Mouse (Mus musculus): ENCODE data around the gene A930017K11Rik. TPM values are rescaled to one million over a fixed set of nuclear protein-coding genes. Genes with fewer than 3 reads are reported as not detected.

The A930017K11Rik gene
- polyA plus RNA-seq, 1 experiment, result 7.2 TPM

DNA sequence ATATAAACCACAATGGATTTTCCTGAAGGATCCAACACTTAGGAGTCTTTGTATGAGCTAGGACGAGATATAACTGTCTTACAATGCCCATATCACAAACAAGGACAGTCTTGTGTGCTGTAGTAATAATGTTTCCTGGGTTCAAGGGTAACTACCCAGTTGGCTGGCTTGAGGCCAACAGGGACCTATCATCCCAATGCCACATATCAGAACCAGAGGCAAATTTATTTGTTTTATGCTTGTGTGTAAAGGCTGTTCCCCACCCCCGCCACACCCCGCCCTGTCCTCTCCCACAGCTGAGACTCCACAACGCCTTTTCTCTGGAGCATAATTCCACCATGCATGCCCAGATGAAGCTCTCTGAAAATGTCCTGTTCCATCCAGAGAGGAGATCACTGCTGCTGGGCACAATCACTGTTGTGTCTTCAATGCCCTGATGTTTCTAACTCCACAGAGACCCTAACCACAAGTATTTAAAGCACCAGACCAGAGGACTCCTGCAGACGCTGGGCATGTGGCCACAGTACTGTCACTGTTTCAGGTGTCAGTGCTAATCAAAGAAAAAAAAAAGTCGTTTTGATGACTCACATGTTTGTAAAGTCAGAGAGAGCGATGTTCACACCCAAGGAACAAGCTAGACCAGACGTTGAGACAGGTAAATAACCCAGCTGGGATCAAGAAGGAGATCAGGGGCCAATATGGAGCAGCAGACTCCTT is 35.3 kb downstream of the A930017K11Rik start:
- Histone ChIP-seq H3K4me3 (ENCODE audit: insufficient read depth, low read depth, low read length) (no peak overlapping the region), H3K27ac (ENCODE audit: insufficient read depth, low read depth, low read length) (no peak overlapping the region), H3K27me3 (replicated peaks; ENCODE audit: control insufficient read depth, insufficient read depth, low read length) (no peaks in the 10 kb centered on the region), H3K4me1 (ENCODE audit: control insufficient read depth, insufficient read depth, low read length) (peaks cover 23% of the 10 kb centered on the region), H3K36me3 (ENCODE audit: control insufficient read depth, insufficient read depth, low read length) (no peaks in the 10 kb centered on the region)
- TF ChIP-seq CTCF (conservative IDR thresholded peaks at IDR 0.05; ENCODE audit: insufficient read depth, insufficient read length, low read depth, low read length), result no peak
- no peak for TF ChIP-seq POLR2A (IDR thresholded peaks at IDR 0.05; ENCODE audit: low read depth, low read length)
- DNase-seq, result no peak
- 73% methylated on average over 8 of the region's 8 CpGs for WGBS

DNA sequence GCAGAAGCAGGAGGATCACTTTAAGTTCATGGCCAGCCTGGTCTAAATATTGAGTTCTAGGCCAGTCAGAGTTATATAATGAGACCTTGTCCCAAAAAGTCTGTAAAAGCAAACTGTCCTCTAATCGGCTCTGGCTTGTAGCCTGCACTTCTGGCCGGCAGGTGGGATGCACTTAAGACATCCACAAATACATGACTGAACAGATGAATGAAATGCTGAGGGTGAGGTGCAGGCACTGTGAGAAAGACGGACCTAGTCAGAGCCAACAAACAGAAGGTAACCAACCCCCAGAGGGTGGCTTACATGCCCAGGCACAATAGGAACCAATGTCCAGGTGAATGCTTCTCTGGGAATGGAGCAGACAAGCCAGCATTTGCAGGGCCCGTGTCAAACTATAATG is 38.1 kb downstream of the A930017K11Rik start:
- Histone ChIP-seq H3K27me3 (replicated peaks; ENCODE audit: control insufficient read depth, insufficient read depth, low read length) (no peaks in the 10 kb centered on the region), H3K4me1 (ENCODE audit: control insufficient read depth, insufficient read depth, low read length) (peaks cover 30% of the 10 kb centered on the region), H3K36me3 (ENCODE audit: control insufficient read depth, insufficient read depth, low read length) (no peaks in the 10 kb centered on the region), H3K27ac (ENCODE audit: insufficient read depth, low read depth, low read length) (peak overlapping the region; percentile 43), H3K4me3 (ENCODE audit: insufficient read depth, low read depth, low read length) (no peak overlapping the region)
- no peak for DNase-seq
- TF ChIP-seq POLR2A (IDR thresholded peaks at IDR 0.05; ENCODE audit: low read depth, low read length), result no peak
- no peak for TF ChIP-seq CTCF (conservative IDR thresholded peaks at IDR 0.05; ENCODE audit: insufficient read depth, insufficient read length, low read depth, low read length)
- WGBS, result 66% methylated on average over 4 of the region's 4 CpGs

DNA sequence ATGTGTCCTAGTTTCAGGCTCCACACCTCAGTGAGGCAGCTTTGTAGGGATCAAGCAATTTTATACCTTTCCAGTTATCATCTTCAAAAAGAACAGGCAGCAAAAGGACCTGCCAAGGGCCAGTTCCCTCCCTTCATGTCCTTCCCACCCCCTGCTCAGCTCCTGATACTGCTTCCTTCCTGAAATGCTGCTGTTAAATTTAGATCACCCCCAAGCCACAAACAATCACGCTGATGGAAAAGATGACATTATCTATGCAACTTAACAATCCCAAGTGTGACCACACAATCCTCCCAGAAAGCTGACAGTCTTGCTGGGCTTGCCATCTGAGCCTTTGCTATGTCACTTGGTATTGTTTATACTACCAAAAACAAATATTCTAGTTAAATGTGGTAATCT is 38.5 kb downstream of the A930017K11Rik start:
- H3K27me3 ChIP-seq (replicated peaks; ENCODE audit: control insufficient read depth, insufficient read depth, low read length), result no peaks in the 10 kb centered on the region
- peaks cover 30% of the 10 kb centered on the region for H3K4me1 ChIP-seq (ENCODE audit: control insufficient read depth, insufficient read depth, low read length)
- 38% methylated on average over 1 of the region's 1 CpGs for WGBS
- TF ChIP-seq CTCF (conservative IDR thresholded peaks at IDR 0.05; ENCODE audit: insufficient read depth, insufficient read length, low read depth, low read length) (no peak), POLR2A (IDR thresholded peaks at IDR 0.05; ENCODE audit: low read depth, low read length) (no peak)
- no peak overlapping the region for H3K4me3 ChIP-seq (ENCODE audit: insufficient read depth, low read depth, low read length)
- no peaks in the 10 kb centered on the region for H3K36me3 ChIP-seq (ENCODE audit: control insufficient read depth, insufficient read depth, low read length)
- H3K27ac ChIP-seq (ENCODE audit: insufficient read depth, low read depth, low read length), result peak overlapping the region; percentile 86
- peak; percentile 46 for DNase-seq

DNA sequence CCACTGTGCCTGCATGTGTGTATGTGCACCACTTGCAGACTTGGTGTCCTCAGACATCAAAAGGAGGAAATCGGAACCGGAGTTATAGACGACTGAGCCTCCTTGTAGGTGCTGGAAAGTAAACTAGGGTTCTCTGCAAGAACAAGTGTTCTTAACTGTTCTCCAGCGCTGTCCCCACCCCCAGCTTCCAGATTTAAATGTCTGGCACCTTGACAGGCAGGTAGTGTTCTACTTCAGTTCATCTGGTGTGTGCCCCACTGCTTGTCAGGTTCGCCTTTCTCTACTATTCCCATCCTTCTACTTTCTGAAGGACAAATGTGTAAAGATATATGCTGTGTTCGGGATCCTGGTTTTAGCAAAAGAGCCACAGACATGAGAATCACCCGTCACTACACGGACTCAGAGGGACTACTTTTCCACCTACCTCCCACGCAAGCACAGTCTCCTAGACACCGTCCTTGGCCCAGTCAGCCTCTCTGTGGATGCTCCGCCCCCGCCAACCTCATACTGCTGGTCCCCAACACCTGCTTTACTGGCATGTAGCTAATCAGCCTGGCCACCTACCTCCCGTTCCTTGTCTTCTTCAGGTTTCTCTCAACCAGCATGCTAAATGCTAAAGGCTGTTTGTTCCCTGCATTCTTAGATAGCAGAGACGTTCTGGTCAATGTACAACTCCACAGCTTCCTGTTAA is 39.0 kb downstream of the A930017K11Rik start:
- WGBS, result 47% methylated on average over 14 of the region's 14 CpGs
- Histone ChIP-seq H3K4me3 (ENCODE audit: insufficient read depth, low read depth, low read length) (peak overlapping the region; percentile 20; the same call in 1 of the 2 replicates), H3K4me1 (ENCODE audit: control insufficient read depth, insufficient read depth, low read length) (peaks cover 25% of the 10 kb centered on the region), H3K36me3 (ENCODE audit: control insufficient read depth, insufficient read depth, low read length) (no peaks in the 10 kb centered on the region), H3K27me3 (replicated peaks; ENCODE audit: control insufficient read depth, insufficient read depth, low read length) (no peaks in the 10 kb centered on the region), H3K27ac (ENCODE audit: insufficient read depth, low read depth, low read length) (peak overlapping the region; percentile 86)
- DNase-seq, result peak; percentile 54
- TF ChIP-seq POLR2A (IDR thresholded peaks at IDR 0.05; ENCODE audit: low read depth, low read length) (no peak), CTCF (conservative IDR thresholded peaks at IDR 0.05; ENCODE audit: insufficient read depth, insufficient read length, low read depth, low read length) (no peak)

DNA sequence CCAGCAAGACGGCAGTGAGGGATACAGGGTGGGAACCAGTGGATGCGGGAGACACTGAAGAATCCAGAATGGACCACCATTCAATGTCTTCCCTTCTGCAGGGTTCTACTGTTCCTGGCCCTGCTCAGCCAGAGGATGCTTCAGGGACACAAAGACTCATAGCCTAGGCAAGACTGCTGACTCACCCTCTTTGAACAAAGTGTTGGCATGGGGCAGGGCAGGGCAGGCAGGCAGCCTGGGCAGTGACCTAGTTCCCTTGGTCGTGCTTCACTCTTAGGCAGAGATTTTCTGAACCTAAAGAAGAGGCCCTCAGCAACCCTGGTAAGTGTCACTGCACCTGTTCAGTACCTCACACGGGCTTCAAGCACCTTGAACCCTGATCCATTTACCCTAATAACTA is 40.5 kb downstream of the A930017K11Rik start:
- TF ChIP-seq POLR2A (IDR thresholded peaks at IDR 0.05; ENCODE audit: low read depth, low read length) (no peak), CTCF (conservative IDR thresholded peaks at IDR 0.05; ENCODE audit: insufficient read depth, insufficient read length, low read depth, low read length) (no peak)
- Histone ChIP-seq H3K36me3 (ENCODE audit: control insufficient read depth, insufficient read depth, low read length) (no peaks in the 10 kb centered on the region), H3K4me1 (ENCODE audit: control insufficient read depth, insufficient read depth, low read length) (peaks cover 25% of the 10 kb centered on the region), H3K27me3 (replicated peaks; ENCODE audit: control insufficient read depth, insufficient read depth, low read length) (no peaks in the 10 kb centered on the region), H3K27ac (ENCODE audit: insufficient read depth, low read depth, low read length) (no peak overlapping the region), H3K4me3 (ENCODE audit: insufficient read depth, low read depth, low read length) (no peak overlapping the region)
- peak; percentile 63 for DNase-seq
- WGBS, result 64% methylated on average over 4 of the region's 4 CpGs

DNA sequence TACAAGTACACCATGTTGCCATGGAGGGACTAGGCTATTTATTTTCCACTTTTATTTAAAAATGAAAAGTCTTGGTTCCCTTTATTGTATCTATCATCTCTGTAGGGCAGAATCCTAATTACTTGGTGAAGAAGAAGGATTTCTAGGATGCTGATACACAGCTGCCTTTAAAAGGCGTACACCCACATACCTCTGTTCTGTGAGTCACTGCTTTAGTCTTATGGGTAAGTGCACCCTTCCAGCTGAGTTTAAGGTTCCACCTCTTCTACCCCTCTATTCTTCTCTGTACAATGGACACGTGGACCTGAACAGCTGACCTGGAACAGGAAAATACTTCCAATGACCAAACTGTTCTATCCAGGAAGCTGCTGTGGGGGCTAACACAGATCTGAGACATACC is 44.7 kb downstream of the A930017K11Rik start:
- DNase-seq, result no peak
- H3K4me3 ChIP-seq (ENCODE audit: insufficient read depth, low read depth, low read length), result no peak overlapping the region
- TF ChIP-seq CTCF (conservative IDR thresholded peaks at IDR 0.05; ENCODE audit: insufficient read depth, insufficient read length, low read depth, low read length) (no peak), POLR2A (IDR thresholded peaks at IDR 0.05; ENCODE audit: low read depth, low read length) (no peak)
- no peaks in the 10 kb centered on the region for H3K27me3 ChIP-seq (replicated peaks; ENCODE audit: control insufficient read depth, insufficient read depth, low read length)
- H3K4me1 ChIP-seq (ENCODE audit: control insufficient read depth, insufficient read depth, low read length), result peaks cover 10% of the 10 kb centered on the region
- no peak overlapping the region for H3K27ac ChIP-seq (ENCODE audit: insufficient read depth, low read depth, low read length)
- no peaks in the 10 kb centered on the region for H3K36me3 ChIP-seq (ENCODE audit: control insufficient read depth, insufficient read depth, low read length)
- WGBS, result 82% methylated on average over 2 of the region's 2 CpGs

DNA sequence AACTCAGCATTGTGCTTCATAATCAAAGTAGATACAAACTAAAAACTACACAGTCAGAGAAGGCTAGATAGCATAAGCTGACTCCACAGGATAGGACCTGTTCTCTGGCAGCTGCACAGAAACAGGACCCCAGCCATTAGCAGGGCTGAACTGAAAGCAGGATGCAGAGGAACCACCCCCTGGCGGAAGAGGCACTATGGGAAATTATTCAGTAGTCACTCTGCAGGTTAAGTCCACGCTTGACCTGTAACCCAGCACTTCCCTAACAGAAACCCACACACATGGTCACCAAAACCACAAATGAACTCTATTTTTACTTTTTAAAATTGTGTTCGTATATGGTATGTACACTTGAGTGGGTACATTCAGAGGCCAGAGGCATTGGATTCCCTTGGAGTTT is 49.3 kb downstream of the A930017K11Rik start:
- Histone ChIP-seq H3K27me3 (replicated peaks; ENCODE audit: control insufficient read depth, insufficient read depth, low read length) (no peaks in the 10 kb centered on the region), H3K27ac (ENCODE audit: insufficient read depth, low read depth, low read length) (no peak overlapping the region), H3K36me3 (ENCODE audit: control insufficient read depth, insufficient read depth, low read length) (no peaks in the 10 kb centered on the region), H3K4me1 (ENCODE audit: control insufficient read depth, insufficient read depth, low read length) (no peaks in the 10 kb centered on the region), H3K4me3 (ENCODE audit: insufficient read depth, low read depth, low read length) (no peak overlapping the region)
- DNase-seq, result no peak
- WGBS, result 90% methylated on average over 3 of the region's 3 CpGs
- TF ChIP-seq CTCF (conservative IDR thresholded peaks at IDR 0.05; ENCODE audit: insufficient read depth, insufficient read length, low read depth, low read length), result no peak
- no peak for TF ChIP-seq POLR2A (IDR thresholded peaks at IDR 0.05; ENCODE audit: low read depth, low read length)

Data from kidney, adult 2 months (tissue).